Mouse (Mus musculus) intestine, postnatal 0 days (tissue): ENCODE measurements around the gene Serp1. TPM values are rescaled to one million over a fixed set of nuclear protein-coding genes. Genes with fewer than 3 reads are reported as not detected.

ENCODE experiments used
- ATAC-seq: fragments of 200-750 bp; cut with Nextera tagmentation; 2 replicates; pipeline ENCODE4 v1.8.0; 2017; ENCODE audit warnings: mild to moderate bottlenecking, moderate TSS enrichment, moderate library complexity
- H3K27ac ChIP-seq: fragments of 300-500 bp; sonication (generic); 2 replicates; pipeline ENCODE4 v1.5.1; 2014; ENCODE audit warnings: mild to moderate bottlenecking, low read depth, low read length, moderate library complexity
- H3K27me3 ChIP-seq: fragments of 300-500 bp; sonication (generic); replicated peaks from 2 replicates; pipeline ENCODE4 v1.6.1; 2014; ENCODE audit warnings: low read length, mixed read lengths; ENCODE audit not compliant: control insufficient read depth, insufficient read depth
- H3K36me3 ChIP-seq: fragments of 300-500 bp; sonication (generic); 2 replicates; pipeline ENCODE4 v1.6.1; 2014; ENCODE audit warnings: mild to moderate bottlenecking, moderate library complexity; ENCODE audit not compliant: control insufficient read depth, insufficient read depth
- H3K4me1 ChIP-seq: fragments of 300-500 bp; sonication (generic); replicated peaks from 2 replicates; pipeline ENCODE4 v1.6.1; 2014; ENCODE audit warnings: antibody characterized with exemption, low read length, mixed read lengths; ENCODE audit not compliant: control insufficient read depth, insufficient read depth
- H3K4me2 ChIP-seq: fragments of 300-500 bp; sonication (generic); replicated peaks from 2 replicates; pipeline ENCODE4 v1.6.1; 2014; ENCODE audit warnings: low read depth, mild to moderate bottlenecking, moderate library complexity
- H3K4me3 ChIP-seq: fragments of 300-500 bp; sonication (generic); 2 replicates; pipeline ENCODE4 v1.5.1; 2014; ENCODE audit warnings: low read depth, low read length
- H3K9ac ChIP-seq: fragments of 300-500 bp; sonication (generic); 2 replicates; pipeline ENCODE4 v1.6.1; 2014; ENCODE audit warnings: mild to moderate bottlenecking, low read depth, low read length
- H3K9me3 ChIP-seq: fragments of 300-500 bp; sonication (generic); 2 replicates; pipeline ENCODE4 v1.6.1; 2016; ENCODE audit warnings: mixed run types; ENCODE audit not compliant: control insufficient read depth
- CTCF ChIP-seq: sonication (generic); IDR thresholded peaks from 2 replicates; pipeline ENCODE4 v1.5.1; 2016; ENCODE audit warnings: low read depth, mild to moderate bottlenecking, control low read depth, antibody characterized with exemption, moderate library complexity
- WGBS: fragments of 180-500 bp; shearing (Covaris S2); extraction: QIAGEN DNeasy Blood & Tissue Kit; methylation state at CpG from one replicate; pipeline ENCODE4 v1.1.7; 2014; 5-methylcytosine and 5-hydroxymethylcytosine counted together
- polyA plus RNA-seq: library from polyadenylated mRNA; unstranded; fragments of >200 nt; fragmentation: Nextera tagmentation; extraction: Ambion mirVana; gene quantifications from 2 replicates; pipeline ENCODE4 v1.2.1, GENCODE M21; 2015

Serp1 gene
- polyA plus RNA-seq, 1 experiment from 2014 or later, result 156 TPM

DNA sequence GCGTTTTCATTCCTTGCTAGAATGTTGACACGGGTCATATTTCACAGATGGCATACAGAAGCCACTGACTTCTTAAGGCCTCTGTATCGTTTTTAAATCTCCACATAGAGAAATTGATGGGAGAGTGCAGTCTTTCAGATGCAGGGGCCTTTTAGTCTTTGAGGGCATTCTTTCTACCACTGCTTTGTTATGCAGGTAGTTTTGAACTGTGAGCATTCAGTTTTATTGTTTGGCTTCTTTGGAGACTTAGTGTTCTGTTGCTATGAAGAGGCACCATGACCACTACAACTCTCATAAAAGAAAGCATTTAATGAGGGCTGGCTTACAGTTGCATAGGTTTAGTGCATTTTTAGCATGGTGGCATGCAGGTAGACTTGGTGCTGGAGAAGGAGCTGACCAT is 10.9 kb upstream of the Serp1 start:
- no peak overlapping the region for H3K4me2 ChIP-seq
- H3K4me3 ChIP-seq, result no peak overlapping the region
- ATAC-seq, result no peak
- H3K36me3 ChIP-seq, result peaks cover 31% of the 10 kb centered on the region
- H3K9me3 ChIP-seq, result no peaks in the 10 kb centered on the region
- no peak for TF ChIP-seq CTCF
- no peaks in the 10 kb centered on the region for H3K4me1 ChIP-seq
- no peak overlapping the region for H3K27ac ChIP-seq
- WGBS, result 94% methylated on average over 3 of the region's 3 CpGs
- no peaks in the 10 kb centered on the region for H3K27me3 ChIP-seq
- no peak overlapping the region for H3K9ac ChIP-seq

DNA sequence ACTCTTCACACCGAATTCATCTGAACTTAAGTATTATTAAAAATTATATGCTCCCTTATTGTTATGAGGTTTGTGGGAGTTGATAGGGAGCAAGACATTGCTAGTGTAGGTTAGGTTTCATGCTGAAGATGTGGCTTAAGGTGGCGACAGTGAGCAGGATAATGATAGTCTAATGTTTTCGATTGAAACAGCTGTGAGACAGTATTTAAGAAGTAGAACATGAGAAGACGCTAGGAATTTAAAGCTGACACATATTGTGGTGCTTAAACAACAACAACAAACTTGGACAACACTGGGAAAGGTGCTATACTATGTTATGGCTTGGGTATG is 681 bp upstream of the Serp1 start:
- H3K9me3 ChIP-seq, result no peaks in the 10 kb centered on the region
- H3K36me3 ChIP-seq, result peaks cover 10% of the 10 kb centered on the region
- peak overlapping the region; percentile 96 for H3K27ac ChIP-seq
- peak overlapping the region; percentile 70 for H3K4me2 ChIP-seq
- 6% methylated on average over 4 of the region's 4 CpGs for WGBS
- no peaks in the 10 kb centered on the region for H3K4me1 ChIP-seq
- H3K9ac ChIP-seq, result peak overlapping the region; percentile 57
- no peaks in the 10 kb centered on the region for H3K27me3 ChIP-seq
- peak; percentile 47 for TF ChIP-seq CTCF
- no peak for ATAC-seq
- H3K4me3 ChIP-seq, result peak overlapping the region; percentile 84

- under 1% methylated on average over 40 of the region's 40 CpGs for WGBS
- H3K27me3 ChIP-seq, result no peaks in the 10 kb centered on the region
- peak; percentile 22; the same call in 1 of the 2 replicates for ATAC-seq
- peak overlapping the region; percentile 96 for H3K27ac ChIP-seq
- H3K4me2 ChIP-seq, result peak overlapping the region; percentile 70
- no peak for TF ChIP-seq CTCF
- H3K9me3 ChIP-seq, result no peaks in the 10 kb centered on the region
- H3K4me3 ChIP-seq, result peak overlapping the region; percentile 84
- H3K9ac ChIP-seq, result peak overlapping the region; percentile 96
- H3K4me1 ChIP-seq, result no peaks in the 10 kb centered on the region
- peaks cover 11% of the 10 kb centered on the region; the same call in 1 of the 2 replicates for H3K36me3 ChIP-seq
These were observed 526 bp downstream of the Serp1 start for GRCm38 (mm10) chr3:58525166-58525565.

GRCm38 (mm10) chr3:58524246-58524645 is 1.4 kb downstream of the Serp1 start:
- H3K27ac ChIP-seq, result no peak overlapping the region
- H3K27me3 ChIP-seq, result no peaks in the 10 kb centered on the region
- H3K9me3 ChIP-seq, result no peaks in the 10 kb centered on the region
- H3K36me3 ChIP-seq, result peaks cover 11% of the 10 kb centered on the region; the same call in 1 of the 2 replicates
- no peaks in the 10 kb centered on the region for H3K4me1 ChIP-seq
- ATAC-seq, result no peak
- 0 out of 2 replicates have a peak overlapping the region, but pooled peaks have one; percentile 96 for H3K9ac ChIP-seq
- WGBS, result 28% methylated on average over 4 of the region's 4 CpGs
- peak overlapping the region; percentile 84 for H3K4me3 ChIP-seq
- H3K4me2 ChIP-seq, result peak overlapping the region; percentile 70
- no peak for TF ChIP-seq CTCF

DNA sequence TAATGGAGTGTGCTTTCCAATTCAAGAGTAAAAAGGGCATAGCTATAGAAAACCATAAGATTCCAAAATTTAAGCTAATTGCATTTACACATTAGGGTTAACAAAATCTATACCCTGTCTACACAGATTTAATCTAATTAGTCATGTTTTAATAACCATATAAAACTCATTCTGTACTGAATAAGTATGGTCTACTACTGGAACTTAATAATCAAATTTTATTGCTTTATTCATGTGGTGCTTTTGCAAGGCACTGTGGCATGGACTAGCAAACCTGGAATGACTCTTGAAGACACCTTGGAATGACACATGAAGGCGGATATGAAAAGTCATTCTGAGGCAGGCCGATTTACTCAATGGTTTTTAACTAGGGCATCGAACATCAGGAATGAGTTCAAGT is 2.3 kb downstream of the Serp1 start:
- Histone ChIP-seq H3K4me3 (no peak overlapping the region), H3K4me2 (no peak overlapping the region), H3K36me3 (peaks cover 11% of the 10 kb centered on the region; the same call in 1 of the 2 replicates), H3K27me3 (no peaks in the 10 kb centered on the region), H3K4me1 (no peaks in the 10 kb centered on the region), H3K9ac (no peak overlapping the region), H3K9me3 (no peaks in the 10 kb centered on the region), H3K27ac (no peak overlapping the region)
- TF ChIP-seq CTCF, result no peak
- no peak for ATAC-seq
- WGBS, result 89% methylated on average over 3 of the region's 3 CpGs

GRCm38 (mm10) chr3:58521361-58521760 is 4.3 kb downstream of the Serp1 start:
- H3K9ac ChIP-seq, result no peak overlapping the region
- no peaks in the 10 kb centered on the region for H3K27me3 ChIP-seq
- no peak overlapping the region for H3K4me2 ChIP-seq
- no peaks in the 10 kb centered on the region for H3K9me3 ChIP-seq
- no peaks in the 10 kb centered on the region for H3K4me1 ChIP-seq
- ATAC-seq, result no peak
- no peak overlapping the region for H3K4me3 ChIP-seq
- H3K36me3 ChIP-seq, result peaks cover 11% of the 10 kb centered on the region; the same call in 1 of the 2 replicates
- no peak for TF ChIP-seq CTCF
- WGBS, result 87% methylated on average over 2 of the region's 2 CpGs
- no peak overlapping the region for H3K27ac ChIP-seq

- WGBS, result 61% methylated on average over 6 of the region's 6 CpGs
- no peak for TF ChIP-seq CTCF
- Histone ChIP-seq H3K4me3 (no peak overlapping the region), H3K4me2 (no peak overlapping the region), H3K4me1 (no peaks in the 10 kb centered on the region), H3K27ac (no peak overlapping the region), H3K27me3 (no peaks in the 10 kb centered on the region), H3K9me3 (no peaks in the 10 kb centered on the region), H3K36me3 (peaks cover 11% of the 10 kb centered on the region; the same call in 1 of the 2 replicates), H3K9ac (no peak overlapping the region)
- ATAC-seq, result peak; percentile 26; the same call in 1 of the 2 replicates
These were observed 5.4 kb downstream of the Serp1 start for GRCm38 (mm10) chr3:58520286-58520685.
